Comparison of ENCODE assay signal across 21 mouse cellular contexts in the genomic region with DNA sequence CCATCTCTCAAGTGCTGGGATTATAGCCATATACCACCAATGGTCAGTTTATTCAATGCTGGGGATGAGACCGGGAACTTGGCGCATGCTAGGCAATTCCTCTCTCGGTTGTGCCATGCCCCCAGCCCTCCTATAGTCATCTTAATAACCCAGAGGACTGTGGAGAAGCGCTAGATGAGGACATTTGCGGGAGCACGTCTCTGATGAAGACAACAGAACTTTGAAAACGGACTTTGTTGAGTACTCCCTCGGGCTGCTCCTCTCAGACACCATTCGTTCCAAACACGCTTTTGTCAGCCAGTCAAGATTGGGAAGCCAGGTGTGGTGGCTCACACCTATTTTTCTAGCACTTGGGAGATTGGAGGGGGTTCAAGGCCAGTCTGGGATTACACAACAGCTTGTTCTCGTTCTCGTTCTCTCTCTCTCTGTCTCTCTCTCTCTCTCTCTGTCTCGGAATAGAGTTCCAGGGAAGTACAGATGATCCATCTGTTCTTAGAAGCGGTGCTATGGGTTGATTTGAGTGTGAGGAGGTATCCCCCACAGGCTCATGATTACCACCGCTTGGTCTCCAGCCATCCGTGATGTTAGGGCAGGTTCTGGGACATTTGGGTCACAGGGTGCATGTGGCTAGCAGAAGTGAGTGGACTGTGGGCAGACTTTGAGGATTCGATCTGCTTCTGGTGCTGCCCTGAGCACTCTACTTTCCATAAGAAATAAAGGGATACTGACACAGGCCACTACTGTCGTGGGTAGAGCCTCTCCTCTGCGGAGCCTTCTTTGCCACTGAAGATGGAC. TPM values are rescaled to one million over a fixed set of nuclear protein-coding genes. Genes with fewer than 3 reads are reported as not detected.
"Had no signal": no experiment of that assay in that cellular context is flagged by ENCODE, and none has a peak within 500 bp of the region (broad histone marks: within the 10 kb centered on the region; RNA-seq: fewer than 3 reads in every experiment).

No protein-coding gene starts in this region.

- H3K36me3 ChIP-seq: lung, embryonic 15.5 days; midbrain, embryonic 10.5 days; midbrain, embryonic 13.5 days; neural tube, embryonic 13.5 days; neural tube, embryonic 15.5 days had no signal

- H3K9ac ChIP-seq: liver, postnatal 0 days; lung, embryonic 15.5 days; midbrain, embryonic 13.5 days; neural tube, embryonic 13.5 days; neural tube, embryonic 15.5 days had no signal

- H3K27me3 ChIP-seq: midbrain, embryonic 13.5 days; neural tube, embryonic 15.5 days had no signal

- H3K4me3 ChIP-seq: lung, embryonic 15.5 days; midbrain, embryonic 10.5 days; midbrain, embryonic 13.5 days; myocyte; neural tube, embryonic 13.5 days; neural tube, embryonic 15.5 days had no signal

- H3K4me2 ChIP-seq: lung, embryonic 15.5 days; midbrain, embryonic 13.5 days; neural tube, embryonic 13.5 days; neural tube, embryonic 15.5 days had no signal

- DNase-seq: liver, postnatal 0 days; lung, adult 2 months; lung, postnatal 14 days; lung, postnatal 4 days; retina, postnatal 1 day; right cerebral cortex, adult 18-20 months; right cerebral cortex, postnatal 25 days; right cerebral cortex, postnatal 4 days; spleen, adult 18-20 months; thymus, adult 18-20 months; thymus, postnatal 14 days; thymus, postnatal 36 days had no signal

- H3K27ac ChIP-seq: lung, embryonic 15.5 days; midbrain, embryonic 10.5 days; midbrain, embryonic 13.5 days; neural tube, embryonic 13.5 days; neural tube, embryonic 15.5 days had no signal

- H3K9me3 ChIP-seq: lung, embryonic 15.5 days; midbrain, embryonic 10.5 days; midbrain, embryonic 13.5 days; neural tube, embryonic 13.5 days; neural tube, embryonic 15.5 days had no signal

- ATAC-seq: liver, postnatal 0 days; lung, postnatal 0 days; midbrain, embryonic 13.5 days; midbrain, embryonic 16.5 days had no signal

RNA-seq across cellular contexts. Expression of a gene that starts 2.0 kb away (rescaled TPM):
- total RNA-seq: megakaryocyte-erythroid progenitor cell, adult 5-6 weeks had no signal
